Mouse (Mus musculus): ENCODE data around the gene Dnah12. TPM values are rescaled to one million over a fixed set of nuclear protein-coding genes. Genes with fewer than 3 reads are reported as not detected.
"Not testable (repeated sequence)": the region's sequence is repeated elsewhere in the genome, so short reads cannot be mapped to it uniquely, and the experiment has no call there.

Gene Dnah12
- polyA plus RNA-seq, 1 experiment from 2014 or later, result 0.07 TPM

- Histone ChIP-seq H3K36me3 (ENCODE audit: control insufficient read depth, insufficient read depth, low read length) (no peaks in the 10 kb centered on the region), H3K27ac (ENCODE audit: low read length) (no peak overlapping the region), H3K27me3 (replicated peaks; ENCODE audit: control insufficient read depth, insufficient read depth, low read length) (no peaks in the 10 kb centered on the region), H3K4me1 (ENCODE audit: control insufficient read depth, insufficient read depth, low read length) (no peaks in the 10 kb centered on the region), H3K4me3 (ENCODE audit: low read length) (no peak overlapping the region), H3K4me2 (ENCODE audit: low read depth, low read length) (no peak overlapping the region), H3K9ac (ENCODE audit: low read depth, low read length) (no peak overlapping the region), H3K9me3 (ENCODE audit: control insufficient read depth, low read length) (no peaks in the 10 kb centered on the region)
- WGBS, result 38% methylated on average over 2 of the region's 2 CpGs
- no peak for ATAC-seq
Measured at GRCm38 (mm10) chr14:26690727-26691126, 2.3 kb upstream of the Dnah12 start.

- no peaks in the 10 kb centered on the region for H3K9me3 ChIP-seq (ENCODE audit: control insufficient read depth, low read length)
- no peak overlapping the region for H3K27ac ChIP-seq (ENCODE audit: low read length)
- H3K9ac ChIP-seq (ENCODE audit: low read depth, low read length), result no peak overlapping the region
- no peak for ATAC-seq
- H3K36me3 ChIP-seq (ENCODE audit: control insufficient read depth, insufficient read depth, low read length), result no peaks in the 10 kb centered on the region
- H3K4me3 ChIP-seq (ENCODE audit: low read length), result no peak overlapping the region
- H3K27me3 ChIP-seq (replicated peaks; ENCODE audit: control insufficient read depth, insufficient read depth, low read length), result no peaks in the 10 kb centered on the region
- WGBS, result 54% methylated on average over 2 of the region's 2 CpGs
- no peaks in the 10 kb centered on the region for H3K4me1 ChIP-seq (ENCODE audit: control insufficient read depth, insufficient read depth, low read length)
- H3K4me2 ChIP-seq (ENCODE audit: low read depth, low read length), result no peak overlapping the region
Measured at GRCm38 (mm10) chr14:26691363-26691762, 1.7 kb upstream of the Dnah12 start.

- no peaks in the 10 kb centered on the region for H3K4me1 ChIP-seq (ENCODE audit: control insufficient read depth, insufficient read depth, low read length)
- H3K9ac ChIP-seq (ENCODE audit: low read depth, low read length), result no peak overlapping the region
- H3K4me2 ChIP-seq (ENCODE audit: low read depth, low read length), result no peak overlapping the region
- H3K9me3 ChIP-seq (ENCODE audit: control insufficient read depth, low read length), result no peaks in the 10 kb centered on the region
- H3K27me3 ChIP-seq (replicated peaks; ENCODE audit: control insufficient read depth, insufficient read depth, low read length), result no peaks in the 10 kb centered on the region
- ATAC-seq, result no peak
- H3K27ac ChIP-seq (ENCODE audit: low read length), result no peak overlapping the region
- no peaks in the 10 kb centered on the region for H3K36me3 ChIP-seq (ENCODE audit: control insufficient read depth, insufficient read depth, low read length)
- no peak overlapping the region for H3K4me3 ChIP-seq (ENCODE audit: low read length)
Measured at GRCm38 (mm10) chr14:26697912-26698311, 4.8 kb downstream of the Dnah12 start.

- not testable (repeated sequence) for ATAC-seq; H3K4me2 ChIP-seq (ENCODE audit: low read depth, low read length); H3K36me3 ChIP-seq (ENCODE audit: control insufficient read depth, insufficient read depth, low read length); H3K4me3 ChIP-seq (ENCODE audit: low read length); H3K27ac ChIP-seq (ENCODE audit: low read length); H3K9ac ChIP-seq (ENCODE audit: low read depth, low read length); H3K4me1 ChIP-seq (ENCODE audit: control insufficient read depth, insufficient read depth, low read length); H3K9me3 ChIP-seq (ENCODE audit: control insufficient read depth, low read length); H3K27me3 ChIP-seq (replicated peaks; ENCODE audit: control insufficient read depth, insufficient read depth, low read length)
- WGBS, result 85% methylated on average over 5 of the region's 5 CpGs
Measured at GRCm38 (mm10) chr14:26705246-26705645, 12.2 kb downstream of the Dnah12 start.

GRCm38 (mm10) chr14:26719696-26720095, 26.6 kb downstream of the Dnah12 start:
- H3K36me3 ChIP-seq (ENCODE audit: control insufficient read depth, insufficient read depth, low read length); H3K27me3 ChIP-seq (replicated peaks; ENCODE audit: control insufficient read depth, insufficient read depth, low read length); H3K4me1 ChIP-seq (ENCODE audit: control insufficient read depth, insufficient read depth, low read length); H3K27ac ChIP-seq (ENCODE audit: low read length); H3K9me3 ChIP-seq (ENCODE audit: control insufficient read depth, low read length); H3K9ac ChIP-seq (ENCODE audit: low read depth, low read length); ATAC-seq; H3K4me2 ChIP-seq (ENCODE audit: low read depth, low read length); H3K4me3 ChIP-seq (ENCODE audit: low read length): not testable (repeated sequence)
- WGBS, result 59% methylated on average over 2 of the region's 2 CpGs

- Histone ChIP-seq H3K27ac (ENCODE audit: low read length) (no peak overlapping the region), H3K9ac (ENCODE audit: low read depth, low read length) (no peak overlapping the region), H3K4me1 (ENCODE audit: control insufficient read depth, insufficient read depth, low read length) (no peaks in the 10 kb centered on the region), H3K4me3 (ENCODE audit: low read length) (no peak overlapping the region), H3K36me3 (ENCODE audit: control insufficient read depth, insufficient read depth, low read length) (no peaks in the 10 kb centered on the region), H3K27me3 (replicated peaks; ENCODE audit: control insufficient read depth, insufficient read depth, low read length) (no peaks in the 10 kb centered on the region), H3K9me3 (ENCODE audit: control insufficient read depth, low read length) (no peaks in the 10 kb centered on the region), H3K4me2 (ENCODE audit: low read depth, low read length) (no peak overlapping the region)
- WGBS, result 90% methylated on average over 3 of the region's 3 CpGs
- no peak for ATAC-seq
Measured at GRCm38 (mm10) chr14:26724898-26725297, 31.8 kb downstream of the Dnah12 start.

GRCm38 (mm10) chr14:26758566-26758965, 65.5 kb downstream of the Dnah12 start:
- 75% methylated on average over 8 of the region's 8 CpGs for WGBS
- no peak overlapping the region for H3K9ac ChIP-seq (ENCODE audit: low read depth, low read length)
- no peak for ATAC-seq

GRCm38 (mm10) chr14:26764827-26765226, 71.8 kb downstream of the Dnah12 start:
- WGBS, result 83% methylated on average over 6 of the region's 6 CpGs
- Histone ChIP-seq H3K4me1 (ENCODE audit: control insufficient read depth, insufficient read depth, low read length) (no peaks in the 10 kb centered on the region), H3K36me3 (ENCODE audit: control insufficient read depth, insufficient read depth, low read length) (no peaks in the 10 kb centered on the region), H3K4me2 (ENCODE audit: low read depth, low read length) (no peak overlapping the region), H3K4me3 (ENCODE audit: low read length) (no peak overlapping the region), H3K9ac (ENCODE audit: low read depth, low read length) (no peak overlapping the region), H3K9me3 (ENCODE audit: control insufficient read depth, low read length) (peaks cover 10% of the 10 kb centered on the region; the same call in 1 of the 2 replicates), H3K27ac (ENCODE audit: low read length) (no peak overlapping the region), H3K27me3 (replicated peaks; ENCODE audit: control insufficient read depth, insufficient read depth, low read length) (no peaks in the 10 kb centered on the region)
- no peak for ATAC-seq

More at GRCm38 (mm10) chr14:26758566-26758965, 65.5 kb downstream of the Dnah12 start:
- Histone ChIP-seq H3K4me1 (ENCODE audit: control insufficient read depth, insufficient read depth, low read length) (no peaks in the 10 kb centered on the region), H3K9me3 (ENCODE audit: control insufficient read depth, low read length) (0 out of 2 replicates have a peak, but pooled peaks cover 5% of the 10 kb centered on the region), H3K36me3 (ENCODE audit: control insufficient read depth, insufficient read depth, low read length) (no peaks in the 10 kb centered on the region), H3K4me2 (ENCODE audit: low read depth, low read length) (no peak overlapping the region), H3K27ac (ENCODE audit: low read length) (no peak overlapping the region), H3K4me3 (ENCODE audit: low read length) (no peak overlapping the region), H3K27me3 (replicated peaks; ENCODE audit: control insufficient read depth, insufficient read depth, low read length) (no peaks in the 10 kb centered on the region)

- WGBS, result 76% methylated on average over 4 of the region's 4 CpGs
- no peak overlapping the region for H3K4me3 ChIP-seq (ENCODE audit: low read length)
- no peak overlapping the region for H3K4me2 ChIP-seq (ENCODE audit: low read depth, low read length)
Measured at GRCm38 (mm10) chr14:26768195-26768594, 75.1 kb downstream of the Dnah12 start.

GRCm38 (mm10) chr14:26773536-26773935, 80.5 kb downstream of the Dnah12 start:
- H3K4me3 ChIP-seq (ENCODE audit: low read length), result no peak overlapping the region
- 75% methylated on average over 4 of the region's 4 CpGs for WGBS
- no peak overlapping the region for H3K27ac ChIP-seq (ENCODE audit: low read length)
- no peak overlapping the region for H3K9ac ChIP-seq (ENCODE audit: low read depth, low read length)
- no peaks in the 10 kb centered on the region for H3K4me1 ChIP-seq (ENCODE audit: control insufficient read depth, insufficient read depth, low read length)
- no peak for ATAC-seq
- no peaks in the 10 kb centered on the region for H3K36me3 ChIP-seq (ENCODE audit: control insufficient read depth, insufficient read depth, low read length)
- no peaks in the 10 kb centered on the region for H3K27me3 ChIP-seq (replicated peaks; ENCODE audit: control insufficient read depth, insufficient read depth, low read length)
- H3K9me3 ChIP-seq (ENCODE audit: control insufficient read depth, low read length), result no peaks in the 10 kb centered on the region
- H3K4me2 ChIP-seq (ENCODE audit: low read depth, low read length), result no peak overlapping the region

More at GRCm38 (mm10) chr14:26768195-26768594, 75.1 kb downstream of the Dnah12 start:
- ATAC-seq, result no peak
- peaks cover 7% of the 10 kb centered on the region; the same call in 1 of the 2 replicates for H3K9me3 ChIP-seq (ENCODE audit: control insufficient read depth, low read length)
- H3K27me3 ChIP-seq (replicated peaks; ENCODE audit: control insufficient read depth, insufficient read depth, low read length), result no peaks in the 10 kb centered on the region
- no peak overlapping the region for H3K27ac ChIP-seq (ENCODE audit: low read length)
- no peaks in the 10 kb centered on the region for H3K4me1 ChIP-seq (ENCODE audit: control insufficient read depth, insufficient read depth, low read length)
- no peaks in the 10 kb centered on the region for H3K36me3 ChIP-seq (ENCODE audit: control insufficient read depth, insufficient read depth, low read length)
- no peak overlapping the region for H3K9ac ChIP-seq (ENCODE audit: low read depth, low read length)
